30 mouse cellular contexts compared by ENCODE assay signal in the genomic region with DNA sequence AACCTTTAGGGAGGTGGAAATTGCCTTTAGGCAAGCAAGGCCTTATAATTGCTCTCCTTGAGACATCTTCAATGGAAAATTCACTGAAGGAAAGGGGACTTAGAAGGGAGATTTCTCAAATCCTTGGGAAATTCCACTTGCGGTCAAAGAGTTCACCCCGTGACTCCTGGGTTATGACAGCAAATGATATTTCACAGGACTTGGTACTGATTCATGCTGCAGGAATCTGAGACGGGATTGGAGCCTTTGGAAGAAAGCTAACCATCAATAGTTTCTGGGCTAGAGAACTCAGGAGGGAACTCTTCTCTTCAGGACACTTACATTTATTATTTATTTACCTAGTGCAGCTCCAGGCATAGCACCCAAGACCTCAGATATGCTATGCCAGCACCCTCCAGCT. TPM values are rescaled to one million over a fixed set of nuclear protein-coding genes. Genes with fewer than 3 reads are reported as not detected.
DNase-seq lines count a peak whose midpoint lies in the region; ATAC-seq lines count a peak whose summit lies in the region.
"Had no signal": no experiment of that assay in that cellular context is flagged by ENCODE, and none has a peak within 500 bp of the region (broad histone marks: within the 10 kb centered on the region; RNA-seq: fewer than 3 reads in every experiment).

No protein-coding gene starts in this region.

- H3K27me3 ChIP-seq in kidney, embryonic 16.5 days (ENCODE audit: insufficient read depth, low read length) = no peaks in the 10 kb centered on the region
- H3K27me3 ChIP-seq: embryonic facial prominence, embryonic 13.5 days; heart, embryonic 13.5 days; limb, embryonic 15.5 days; megakaryocyte, embryonic 14.5 days had no signal

- no peak overlapping the region for H3K9ac ChIP-seq in kidney, embryonic 16.5 days (replicated peaks; ENCODE audit: low read length)
- H3K9ac ChIP-seq: embryonic facial prominence, embryonic 13.5 days; forebrain, postnatal 0 days; heart, embryonic 13.5 days; limb, embryonic 15.5 days; liver, postnatal 0 days had no signal

- no peaks in the 10 kb centered on the region for H3K36me3 ChIP-seq in kidney, embryonic 16.5 days (ENCODE audit: insufficient read depth, low read length)
- H3K36me3 ChIP-seq: embryonic facial prominence, embryonic 13.5 days; forebrain, embryonic 10.5 days; heart, embryonic 13.5 days; limb, embryonic 15.5 days had no signal

- intact Hi-C loops in heart, postnatal 25 days (cut with DNase I) = no loop called here

- no peak for ATAC-seq in kidney, embryonic 16.5 days (ENCODE audit: low FRiP score, low TSS enrichment)
- ATAC-seq in megakaryocyte, adult 5-6 weeks (ENCODE audit: poor library complexity, severe bottlenecking) = no peak
- ATAC-seq: forebrain, postnatal 0 days; hindbrain, embryonic 16.5 days; intestine, embryonic 16.5 days; liver, postnatal 0 days had no signal

- no peak overlapping the region for H3K27ac ChIP-seq in kidney, embryonic 16.5 days (ENCODE audit: low read length)
- H3K27ac ChIP-seq: embryonic facial prominence, embryonic 13.5 days; forebrain, embryonic 10.5 days; heart, embryonic 13.5 days; layer of hippocampus, adult 2 months; limb, embryonic 15.5 days had no signal

- no peaks in the 10 kb centered on the region for H3K9me3 ChIP-seq in kidney, embryonic 16.5 days (ENCODE audit: low read length)
- H3K9me3 ChIP-seq: embryonic facial prominence, embryonic 13.5 days; forebrain, embryonic 10.5 days; heart, embryonic 13.5 days; limb, embryonic 15.5 days; megakaryocyte, embryonic 14.5 days had no signal

- H3K4me2 ChIP-seq in kidney, embryonic 16.5 days (replicated peaks; ENCODE audit: low read depth, low read length) = no peak overlapping the region
- H3K4me2 ChIP-seq: embryonic facial prominence, embryonic 13.5 days; heart, embryonic 13.5 days; limb, embryonic 15.5 days had no signal

- whole genome bisulfite sequencing in kidney, embryonic 16.5 days = 83% methylated on average over 3 of the region's 3 CpGs

- DNase-seq in heart, adult 18-20 months = peak; percentile 29 to 48
- no peak for DNase-seq in heart, postnatal 25 days (ENCODE audit: low spot score)
- peak; percentile 15 for DNase-seq in kidney, postnatal 10 days
- peak; percentile 45 for DNase-seq in adipocyte (ENCODE audit: low spot score)
- DNase-seq in yolk sac, embryonic 10.5 days (ENCODE audit: low spot score) = peak; percentile 11
- no peak for DNase-seq in thymus, postnatal 14 days
- DNase-seq: adrenal gland, postnatal 14 days; B cell, adult 2 months; cerebellum, adult 11-12 months; cerebellum, postnatal 14 days; forebrain, postnatal 0 days; gastrocnemius, postnatal 36 days; liver, postnatal 0 days; lung, postnatal 10 days; retina, postnatal 1 day; right cerebral cortex, postnatal 4 days; thymus, postnatal 36 days had no signal

- H3K4me3 ChIP-seq in kidney, embryonic 16.5 days (ENCODE audit: low read length) = no peak overlapping the region
- H3K4me3 ChIP-seq: embryonic facial prominence, embryonic 13.5 days; forebrain, embryonic 10.5 days; heart, embryonic 13.5 days; layer of hippocampus, adult 2 months; limb, embryonic 15.5 days; megakaryocyte, embryonic 14.5 days had no signal

- no peaks in the 10 kb centered on the region for H3K4me1 ChIP-seq in kidney, embryonic 16.5 days (ENCODE audit: insufficient read depth, low read length)
- H3K4me1 ChIP-seq: embryonic facial prominence, embryonic 13.5 days; forebrain, embryonic 10.5 days; heart, embryonic 13.5 days; limb, embryonic 15.5 days had no signal

RNA-seq across cellular contexts. Expression of a gene that starts 52.8 kb away (rescaled TPM):
- total RNA-seq in heart, adult 18-20 months (2021) = under 1 TPM in 1 of 2 experiments, not detected in 1; 0.54 TPM
- under 1 TPM; 0.17 to 0.18 TPM for total RNA-seq in heart, postnatal 25 days (2021)
- polyA plus RNA-seq in kidney, embryonic 16.5 days (2015; fragmentation: Nextera tagmentation; extraction: Ambion mirVana) = 0.14 TPM in 1 of 2 replicates, not detected in the other
- not detected in 2 replicates for total RNA-seq in megakaryocyte, adult 5-6 weeks (2015)
- not detected in 2 replicates for total RNA-seq in megakaryocyte, adult 5-6 weeks (2017)
- total RNA-seq: adrenal gland, postnatal 14 days; gastrocnemius, postnatal 36 days; hematopoietic stem cell, adult 5-6 weeks; midbrain, postnatal 0 days had no signal
- polyA plus RNA-seq: testis, adult 2 months had no signal

Comparison
In these comparisons a context has a peak if more than half of its experiments do, and no peak if none do; other contexts are left out.
1. DNase-seq: peak in heart, adult 18-20 months (2 of 2), kidney, postnatal 10 days (single experiment), adipocyte (single experiment) and yolk sac, embryonic 10.5 days (single experiment); none in heart, postnatal 25 days (single experiment) and thymus, postnatal 14 days (single experiment).